ENCODE assay signal across 37 mouse cellular contexts in the genomic region with DNA sequence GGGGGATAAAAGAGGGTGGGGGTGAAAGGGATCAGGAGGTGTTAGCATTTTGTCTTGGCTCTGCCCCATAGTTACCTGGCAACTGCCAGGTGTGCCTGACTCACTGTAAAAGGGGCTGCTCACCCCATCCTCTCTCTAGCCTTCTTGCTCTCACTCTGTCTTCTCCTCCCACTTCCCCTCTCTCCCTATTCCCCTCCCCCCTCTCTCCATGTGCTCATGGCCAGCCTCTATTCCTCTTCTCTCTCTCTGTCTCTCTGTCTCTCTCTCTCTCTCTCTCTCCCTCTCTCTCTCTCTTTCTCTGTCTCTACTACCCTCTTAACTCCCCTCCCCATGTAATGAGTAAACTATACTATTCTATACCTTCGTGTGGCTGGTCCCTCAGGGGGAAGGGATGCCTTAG. TPM values are rescaled to one million over a fixed set of nuclear protein-coding genes. Genes with fewer than 3 reads are reported as not detected.
DNase-seq lines count a peak whose midpoint lies in the region; ATAC-seq and TF ChIP-seq lines count a peak whose summit lies in the region.
"Had no signal": no experiment of that assay in that cellular context is flagged by ENCODE, and none has a peak within 500 bp of the region (broad histone marks: within the 10 kb centered on the region; RNA-seq: fewer than 3 reads in every experiment).

No protein-coding gene starts in this region.

- no peaks in the 10 kb centered on the region for H3K9me3 ChIP-seq in forebrain, embryonic 10.5 days
- no peaks in the 10 kb centered on the region for H3K9me3 ChIP-seq in forebrain, embryonic 11.5 days (ENCODE audit: control insufficient read depth, low read length)
- H3K9me3 ChIP-seq in heart, embryonic 13.5 days: no peaks in the 10 kb centered on the region
- no peaks in the 10 kb centered on the region for H3K9me3 ChIP-seq in MEL (replicated peaks; ENCODE audit: insufficient read depth, low read length)
- H3K9me3 ChIP-seq in liver, embryonic 14.5 days (ENCODE audit: control insufficient read depth, low read length): no peaks in the 10 kb centered on the region
- H3K9me3 ChIP-seq in stomach, postnatal 0 days (ENCODE audit: control insufficient read depth, low read length): no peaks in the 10 kb centered on the region
- H3K9me3 ChIP-seq: embryonic facial prominence, embryonic 13.5 days; forebrain, embryonic 15.5 days; limb, embryonic 13.5 days; midbrain, embryonic 15.5 days; neural tube, embryonic 15.5 days had no signal

- no peak overlapping the region for H3K4me2 ChIP-seq in forebrain, embryonic 11.5 days (ENCODE audit: low read depth, low read length, severe bottlenecking)
- H3K4me2 ChIP-seq in heart, embryonic 13.5 days: peak overlapping the region; percentile 28; the same call in 1 of the 2 replicates
- H3K4me2 ChIP-seq in liver, embryonic 14.5 days (ENCODE audit: low read depth): peak overlapping the region; percentile 72
- no peak overlapping the region for H3K4me2 ChIP-seq in stomach, postnatal 0 days (replicated peaks; ENCODE audit: low read depth)
- H3K4me2 ChIP-seq: embryonic facial prominence, embryonic 13.5 days; forebrain, embryonic 15.5 days; hindbrain, embryonic 14.5 days; limb, embryonic 13.5 days; midbrain, embryonic 15.5 days; neural tube, embryonic 15.5 days had no signal

- H3K9ac ChIP-seq in forebrain, embryonic 11.5 days (ENCODE audit: low read length): no peak overlapping the region
- H3K9ac ChIP-seq in heart, embryonic 13.5 days: no peak overlapping the region
- peak overlapping the region; percentile 64 for H3K9ac ChIP-seq in MEL (ENCODE audit: control insufficient read depth, low read depth, low read length, poor library complexity, severe bottlenecking)
- H3K9ac ChIP-seq in liver, embryonic 14.5 days (replicated peaks): peak overlapping the region; percentile 73
- no peak overlapping the region for H3K9ac ChIP-seq in stomach, postnatal 0 days (ENCODE audit: low read length)
- H3K9ac ChIP-seq: embryonic facial prominence, embryonic 13.5 days; forebrain, embryonic 15.5 days; hindbrain, embryonic 14.5 days; limb, embryonic 13.5 days; midbrain, embryonic 15.5 days; neural tube, embryonic 15.5 days had no signal

- TF ChIP-seq CTCF in MEL (IDR thresholded peaks at IDR 0.05 in 2 of 3, conservative IDR thresholded peaks at IDR 0.05 in 1 of 3; ENCODE audit: control insufficient read depth in 1 of 3, insufficient read depth in 1 of 3, low read depth in 2 of 3, low read length in 3 of 3, poor library complexity in 1 of 3, severe bottlenecking in 1 of 3): no peak
- TF ChIP-seq CTCF in liver, embryonic 14.5 days (IDR thresholded peaks at IDR 0.05; ENCODE audit: low read depth): no peak
- no peak for TF ChIP-seq CTCF in stomach, postnatal 0 days (IDR thresholded peaks at IDR 0.05; ENCODE audit: low read depth)

- no peak; a peak in 1 of 4 replicates for TF ChIP-seq POLR2A in MEL (IDR thresholded peaks at IDR 0.05; ENCODE audit: control insufficient read depth in 1 of 2, insufficient read depth in 1 of 2, low read depth in 1 of 2, low read length in 2 of 2, poor library complexity in 1 of 2)

- peak overlapping the region; percentile 12 for H3K27ac ChIP-seq in forebrain, embryonic 10.5 days
- no peak overlapping the region for H3K27ac ChIP-seq in forebrain, embryonic 11.5 days (ENCODE audit: low read depth, low read length)
- H3K27ac ChIP-seq in heart, embryonic 13.5 days (replicated peaks): no peak overlapping the region
- H3K27ac ChIP-seq in MEL (ENCODE audit: control insufficient read depth, low read depth, low read length): peak overlapping the region; percentile 96
- peak overlapping the region; percentile 95 for H3K27ac ChIP-seq in liver, embryonic 14.5 days
- no peak overlapping the region for H3K27ac ChIP-seq in stomach, postnatal 0 days (replicated peaks)
- H3K27ac ChIP-seq: embryonic facial prominence, embryonic 13.5 days; forebrain, embryonic 15.5 days; gastrocnemius, adult 2 months; hindbrain, embryonic 14.5 days; layer of hippocampus, adult 2 months; limb, embryonic 13.5 days; macrophage; midbrain, embryonic 15.5 days; neural tube, embryonic 15.5 days had no signal

- H3K79me2 ChIP-seq in MEL (ENCODE audit: control insufficient read depth, insufficient read depth, low read length, poor library complexity): no peaks in the 10 kb centered on the region; the same call in 1 of the 2 replicates

- H3K27me3 ChIP-seq in forebrain, embryonic 10.5 days (ENCODE audit: poor library complexity, severe bottlenecking): peaks cover 21% of the 10 kb centered on the region
- H3K27me3 ChIP-seq in forebrain, embryonic 11.5 days (ENCODE audit: control insufficient read depth, insufficient read depth, low read length): no peaks in the 10 kb centered on the region; the same call in 1 of the 2 replicates
- no peaks in the 10 kb centered on the region for H3K27me3 ChIP-seq in heart, embryonic 13.5 days (replicated peaks)
- H3K27me3 ChIP-seq in MEL (ENCODE audit: control insufficient read depth in 1 of 2, insufficient read depth in 2 of 2, low read length in 2 of 2): no peaks in the 10 kb centered on the region
- no peaks in the 10 kb centered on the region for H3K27me3 ChIP-seq in liver, embryonic 14.5 days (ENCODE audit: control insufficient read depth, insufficient read depth, low read length)
- no peaks in the 10 kb centered on the region for H3K27me3 ChIP-seq in stomach, postnatal 0 days (ENCODE audit: control insufficient read depth, insufficient read depth, low read length)
- H3K27me3 ChIP-seq: embryonic facial prominence, embryonic 13.5 days; forebrain, embryonic 15.5 days; limb, embryonic 13.5 days; midbrain, embryonic 15.5 days; neural tube, embryonic 15.5 days had no signal

- no peak overlapping the region for H3K4me3 ChIP-seq in forebrain, embryonic 10.5 days
- no peak overlapping the region for H3K4me3 ChIP-seq in forebrain, embryonic 11.5 days (ENCODE audit: low read depth, low read length)
- H3K4me3 ChIP-seq in heart, embryonic 13.5 days: no peak overlapping the region
- H3K4me3 ChIP-seq in MEL (ENCODE audit: control insufficient read depth in 1 of 2, insufficient read depth in 1 of 2, low read depth in 2 of 2, low read length in 2 of 2): peak overlapping the region; percentile 32 to 46
- H3K4me3 ChIP-seq in liver, embryonic 14.5 days (ENCODE audit: insufficient read depth in 1 of 2, low read depth in 2 of 2, low read length in 2 of 2): no peak overlapping the region
- H3K4me3 ChIP-seq in stomach, postnatal 0 days (ENCODE audit: low read depth, low read length): no peak overlapping the region
- H3K4me3 ChIP-seq: embryonic facial prominence, embryonic 13.5 days; forebrain, embryonic 15.5 days; gastrocnemius, adult 2 months; layer of hippocampus, adult 2 months; limb, embryonic 13.5 days; midbrain, embryonic 15.5 days; neural tube, embryonic 15.5 days had no signal

- 28% methylated on average over 1 of the region's 1 CpGs for WGBS in forebrain, embryonic 10.5 days
- WGBS in forebrain, embryonic 11.5 days: 27% methylated on average over 1 of the region's 1 CpGs
- 15% methylated on average over 1 of the region's 1 CpGs for WGBS in heart, embryonic 13.5 days
- WGBS in liver, embryonic 14.5 days (ENCODE audit: insufficient replicate concordance): 32% methylated on average over 1 of the region's 1 CpGs
- WGBS in stomach, postnatal 0 days: 11% methylated on average over 1 of the region's 1 CpGs

- no peak for DNase-seq in forebrain, embryonic 10.5 days (ENCODE audit: extremely low spot score, low spot score)
- no peak for DNase-seq in forebrain, embryonic 11.5 days (ENCODE audit: low spot score)
- no peak for DNase-seq in heart, adult 9 months (ENCODE audit: low spot score in 2 of 2)
- DNase-seq in MEL (ENCODE audit: low read depth, low spot score): peak; percentile 74
- no peak for DNase-seq in liver, embryonic 14.5 days (ENCODE audit: low read depth in 3 of 3, low spot score in 3 of 3)
- DNase-seq in stomach, postnatal 0 days (ENCODE audit: low spot score): no peak
- DNase-seq: adrenal gland, postnatal 25 days; cerebellum, adult 11-12 months; cerebellum, postnatal 10 days; gastrocnemius, adult 2 months; heart, postnatal 14 days; kidney, adult 2 months; kidney, postnatal 36 days; lung, adult 2 months; lung, postnatal 10 days; right cerebral cortex, adult 18-20 months; right cerebral cortex, postnatal 4 days; thymus, adult 2 months; thymus, postnatal 36 days had no signal

- H3K4me1 ChIP-seq in forebrain, embryonic 10.5 days: peaks cover 52% of the 10 kb centered on the region
- peaks cover 8% of the 10 kb centered on the region for H3K4me1 ChIP-seq in forebrain, embryonic 11.5 days (replicated peaks; ENCODE audit: control insufficient read depth, insufficient read depth, low read length)
- peaks cover 7% of the 10 kb centered on the region; the same call in 1 of the 2 replicates for H3K4me1 ChIP-seq in heart, embryonic 13.5 days
- H3K4me1 ChIP-seq in MEL (ENCODE audit: control insufficient read depth in 1 of 2, insufficient read depth in 2 of 2, low read length in 2 of 2): peaks cover 13 to 32% of the 10 kb centered on the region in 2 experiments
- H3K4me1 ChIP-seq in liver, embryonic 14.5 days (replicated peaks; ENCODE audit: control insufficient read depth in 2 of 2, insufficient read depth in 2 of 2, low read length in 1 of 2): peaks cover 34 to 46% of the 10 kb centered on the region in 2 experiments
- no peaks in the 10 kb centered on the region for H3K4me1 ChIP-seq in stomach, postnatal 0 days (replicated peaks; ENCODE audit: control insufficient read depth, insufficient read depth)
- H3K4me1 ChIP-seq: embryonic facial prominence, embryonic 13.5 days had no signal

- no peaks in the 10 kb centered on the region for H3K36me3 ChIP-seq in forebrain, embryonic 10.5 days (replicated peaks)
- no peaks in the 10 kb centered on the region for H3K36me3 ChIP-seq in forebrain, embryonic 11.5 days (ENCODE audit: control insufficient read depth, insufficient read depth, low read length)
- no peaks in the 10 kb centered on the region for H3K36me3 ChIP-seq in heart, embryonic 13.5 days
- H3K36me3 ChIP-seq in MEL (ENCODE audit: control insufficient read depth in 1 of 2, insufficient read depth in 2 of 2, low read length in 2 of 2): peaks cover 0 to 23% of the 10 kb centered on the region in 2 experiments; a peak in 2 of 4 replicates
- no peaks in the 10 kb centered on the region for H3K36me3 ChIP-seq in liver, embryonic 14.5 days (replicated peaks; ENCODE audit: control insufficient read depth, insufficient read depth, low read depth)
- H3K36me3 ChIP-seq in stomach, postnatal 0 days (ENCODE audit: control insufficient read depth, insufficient read depth, low read length): no peaks in the 10 kb centered on the region
- H3K36me3 ChIP-seq: embryonic facial prominence, embryonic 13.5 days; forebrain, embryonic 15.5 days; limb, embryonic 13.5 days; midbrain, embryonic 15.5 days; neural tube, embryonic 15.5 days had no signal

- no peak for TF ChIP-seq RAD21 in MEL (IDR thresholded peaks at IDR 0.05; ENCODE audit: low read depth, low read length)

- no peak for TF ChIP-seq EP300 in MEL (IDR thresholded peaks at IDR 0.05; ENCODE audit: low read depth in 1 of 2, low read length in 2 of 2)
- TF ChIP-seq EP300 in liver, embryonic 14.5 days (IDR thresholded peaks at IDR 0.05; ENCODE audit: low read depth): no peak
- TF ChIP-seq EP300 in stomach, postnatal 0 days (optimal IDR thresholded peaks at IDR 0.05): no peak

- ATAC-seq in forebrain, embryonic 11.5 days (replicated peaks; ENCODE audit: low FRiP score): no peak
- ATAC-seq in heart, embryonic 13.5 days (ENCODE audit: extremely low read depth, insufficient number of reproducible peaks, low FRiP score, low TSS enrichment): no peak
- no peak for ATAC-seq in liver, embryonic 14.5 days (ENCODE audit: insufficient read depth)
- no peak for ATAC-seq in stomach, postnatal 0 days (ENCODE audit: low FRiP score, low TSS enrichment)
- ATAC-seq in inflammation-experienced regulatory T-cells, adult 6 months: no peak
- ATAC-seq: midbrain, embryonic 15.5 days had no signal

RNA-seq across cellular contexts. Expression of gene Mc3r, which starts 41.3 kb away (rescaled TPM):
- 0.10 TPM in 1 of 2 replicates, not detected in the other for polyA plus RNA-seq in forebrain, embryonic 10.5 days (2016; fragmentation: Nextera tagmentation; extraction: Ambion mirVana)
- polyA plus RNA-seq in forebrain, embryonic 11.5 days (2014; fragmentation: Nextera tagmentation; extraction: Ambion mirVana): 0.09 TPM in 1 of 2 replicates, not detected in the other
- not detected in 2 replicates for polyA plus RNA-seq in heart, embryonic 13.5 days (2015; fragmentation: Nextera tagmentation; extraction: Ambion mirVana)
- 0.04 TPM in 1 of 2 replicates, not detected in the other for total RNA-seq in MEL (2012; rRNA removed)
- not detected for polyA plus RNA-seq in MEL (2012; ENCODE audit: insufficient read depth in 1 of 2, insufficient read length in 2 of 2, low read depth in 1 of 2, low replicate concordance in 2 of 2, missing spikeins in 1 of 2)
- not detected in 2 replicates for polyA plus RNA-seq in liver, embryonic 14.5 days (2012; rRNA removed)
- not detected in 2 replicates for polyA plus RNA-seq in liver, embryonic 14.5 days (2014; fragmentation: Nextera tagmentation; extraction: Ambion mirVana)
- not detected in 2 replicates for polyA plus RNA-seq in stomach, postnatal 0 days (2015; fragmentation: Nextera tagmentation; extraction: Ambion mirVana)
- polyA plus RNA-seq in inflammation-experienced regulatory T-cells, adult 6 months (2017; shearing (Covaris generic)): not detected
- total RNA-seq: adrenal gland, adult 18-20 months; adrenal gland, postnatal 25 days; common myeloid progenitor, adult 5-6 weeks; gastrocnemius, adult 2 months; gastrocnemius, postnatal 4 days; heart, postnatal 14 days; layer of hippocampus, adult 2 months; megakaryocyte-erythroid progenitor cell, adult 5-6 weeks had no signal
- polyA plus RNA-seq: embryonic facial prominence, embryonic 13.5 days; heart, embryonic 14.5 days; intestine, embryonic 14.5 days; kidney, adult 2 months; kidney, embryonic 16.5 days; lung, adult 2 months; macrophage; spleen, adult 2 months; thymus, adult 2 months had no signal

RNA-seq across cellular contexts. Expression of gene Fam210b, which starts 55.7 kb away (rescaled TPM):
- 15.7 and 16.6 TPM in 2 replicates for polyA plus RNA-seq in forebrain, embryonic 10.5 days (2016; fragmentation: Nextera tagmentation; extraction: Ambion mirVana)
- 20.1 and 20.9 TPM in 2 replicates for polyA plus RNA-seq in forebrain, embryonic 11.5 days (2014; fragmentation: Nextera tagmentation; extraction: Ambion mirVana)
- 17.4 and 19.2 TPM in 2 replicates for polyA plus RNA-seq in heart, embryonic 13.5 days (2015; fragmentation: Nextera tagmentation; extraction: Ambion mirVana)
- 2.7 and 3.5 TPM in 2 replicates for total RNA-seq in MEL (2012; rRNA removed)
- 10 to 100 TPM in 1 of 2 experiments, not detected in 1; 11.4 TPM for polyA plus RNA-seq in MEL (2012; ENCODE audit: insufficient read depth in 1 of 2, insufficient read length in 2 of 2, low read depth in 1 of 2, low replicate concordance in 2 of 2, missing spikeins in 1 of 2)
- 44.5 and 61.2 TPM in 2 replicates for polyA plus RNA-seq in liver, embryonic 14.5 days (2012; rRNA removed)
- 107 and 109 TPM in 2 replicates for polyA plus RNA-seq in liver, embryonic 14.5 days (2014; fragmentation: Nextera tagmentation; extraction: Ambion mirVana)
- polyA plus RNA-seq in stomach, postnatal 0 days (2015; fragmentation: Nextera tagmentation; extraction: Ambion mirVana): 23.9 and 25.7 TPM in 2 replicates
- polyA plus RNA-seq in inflammation-experienced regulatory T-cells, adult 6 months (2017; shearing (Covaris generic)): 1 to 10 TPM; 7.7 to 9.5 (median 8.1) TPM

Comparison
In these comparisons a context has a peak if more than half of its experiments do, and no peak if none do; other contexts are left out.
1. H3K27ac ChIP-seq: peak in forebrain, embryonic 10.5 days (single experiment), MEL (single experiment) and liver, embryonic 14.5 days (single experiment); none in forebrain, embryonic 11.5 days (single experiment), heart, embryonic 13.5 days (single experiment) and stomach, postnatal 0 days (single experiment).
2. H3K4me3 ChIP-seq: peak in MEL (2 of 2); none in forebrain, embryonic 10.5 days (single experiment), forebrain, embryonic 11.5 days (single experiment), heart, embryonic 13.5 days (single experiment), liver, embryonic 14.5 days (0 of 2) and stomach, postnatal 0 days (single experiment).
3. H3K4me2 ChIP-seq: peak in heart, embryonic 13.5 days (single experiment) and liver, embryonic 14.5 days (single experiment); none in forebrain, embryonic 11.5 days (single experiment) and stomach, postnatal 0 days (single experiment).
4. H3K9ac ChIP-seq: peak in MEL (single experiment) and liver, embryonic 14.5 days (single experiment); none in forebrain, embryonic 11.5 days (single experiment), heart, embryonic 13.5 days (single experiment) and stomach, postnatal 0 days (single experiment).